Mouse (Mus musculus) CD8-positive naive resting alpha-beta T cell, adult 2 months (primary cell): ENCODE data around the gene Cep152.

Experiments used
- DNase-seq, 2 experiments: peaks; one replicate each; pipeline ENCODE4 v3.0.0; 2022; ENCODE audit warnings: low read depth in 2 of 2, low spot score in 2 of 2

Cep152 gene

GRCm38 (mm10) chr2:125626536-125626935 is 1.6 kb upstream of the Cep152 start:
- DNase-seq = no peak

GRCm38 (mm10) chr2:125624127-125624685 is 707 bp downstream of the Cep152 start:
- no peak for DNase-seq

- DNase-seq = no peak
Measured at GRCm38 (mm10) chr2:125623211-125623610, 1.7 kb downstream of the Cep152 start.

GRCm38 (mm10) chr2:125620213-125620907 is 4.6 kb downstream of the Cep152 start:
- no peak for DNase-seq

- no peak for DNase-seq
Measured at GRCm38 (mm10) chr2:125615858-125616424, 9.0 kb downstream of the Cep152 start.

GRCm38 (mm10) chr2:125615440-125615839 is 9.5 kb downstream of the Cep152 start:
- no peak for DNase-seq

- DNase-seq = no peak
Measured at GRCm38 (mm10) chr2:125606220-125606845, 18.6 kb downstream of the Cep152 start.

- no peak for DNase-seq
Measured at GRCm38 (mm10) chr2:125604646-125605045, 20.3 kb downstream of the Cep152 start.

- no peak for DNase-seq
Measured at GRCm38 (mm10) chr2:125602970-125603369, 21.9 kb downstream of the Cep152 start.

- DNase-seq = no peak
Measured at GRCm38 (mm10) chr2:125598958-125599357, 26.0 kb downstream of the Cep152 start.

- DNase-seq = no peak
Measured at GRCm38 (mm10) chr2:125598251-125598650, 26.7 kb downstream of the Cep152 start.

- DNase-seq = no peak
Measured at GRCm38 (mm10) chr2:125594786-125595185, 30.1 kb downstream of the Cep152 start.

GRCm38 (mm10) chr2:125594072-125594471 is 30.8 kb downstream of the Cep152 start:
- no peak for DNase-seq

GRCm38 (mm10) chr2:125591895-125592294 is 33.0 kb downstream of the Cep152 start:
- DNase-seq = no peak

GRCm38 (mm10) chr2:125589287-125589686 is 35.6 kb downstream of the Cep152 start:
- DNase-seq = no peak

- no peak for DNase-seq
Measured at GRCm38 (mm10) chr2:125581081-125581480, 43.8 kb downstream of the Cep152 start.

- DNase-seq = no peak
Measured at GRCm38 (mm10) chr2:125577670-125578069, 47.2 kb downstream of the Cep152 start.

- no peak for DNase-seq
Measured at GRCm38 (mm10) chr2:125576498-125576897, 48.4 kb downstream of the Cep152 start.

GRCm38 (mm10) chr2:125575766-125576165 is 49.1 kb downstream of the Cep152 start:
- no peak for DNase-seq

- no peak for DNase-seq
Measured at GRCm38 (mm10) chr2:125563884-125564283, 61.0 kb downstream of the Cep152 start.

GRCm38 (mm10) chr2:125562407-125562806 is 62.5 kb downstream of the Cep152 start:
- DNase-seq = no peak

- no peak for DNase-seq
Measured at GRCm38 (mm10) chr2:125560037-125560436, 64.9 kb downstream of the Cep152 start.
